Comparison of ENCODE assay signal across 8 mouse cellular contexts in the genomic region with DNA sequence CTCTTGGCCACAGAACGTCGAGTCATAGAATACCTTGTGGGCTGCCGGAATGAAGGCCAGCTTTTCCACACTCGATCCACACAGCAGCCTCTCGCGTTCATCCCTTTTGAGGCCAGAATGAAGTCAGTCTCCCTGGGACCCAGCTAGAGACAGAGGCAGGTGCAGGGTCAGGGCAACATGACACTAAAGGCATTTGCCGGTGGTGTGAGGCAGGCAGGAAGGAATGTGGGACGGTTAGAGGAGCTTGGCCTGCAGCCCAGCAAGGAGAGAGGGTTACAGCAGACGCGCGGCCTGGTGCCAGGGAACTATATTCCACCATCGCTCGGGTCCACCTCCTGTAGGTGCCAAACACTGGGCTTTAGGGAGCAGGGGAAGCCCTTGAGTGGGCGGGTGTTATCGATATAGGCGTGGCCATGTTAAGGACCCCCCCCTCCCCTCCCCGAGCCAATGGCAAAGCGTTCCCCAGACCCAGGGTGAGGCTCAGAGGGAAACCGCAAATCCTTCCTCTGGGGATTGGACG. TPM values are rescaled to one million over a fixed set of nuclear protein-coding genes. Genes with fewer than 3 reads are reported as not detected.
A peak's percentile ranks its signal among the peaks of the same experiment; 100 is the strongest.
DNase-seq lines count a peak whose midpoint lies in the region; ATAC-seq lines count a peak whose summit lies in the region.

No protein-coding gene starts in this region.

- ATAC-seq in cerebellum, adult (ENCODE audit: insufficient number of reproducible peaks, low FRiP score, low TSS enrichment), result no peak

- intact Hi-C loops in gastrocnemius, postnatal 14 days (cut with DNase I; ENCODE audit: low total_unique reads), result no loop called here

- DNase-seq in cerebellum, adult 11 months, result peak; percentile 61
- peak; percentile 70 to 79 for DNase-seq in cerebellum, adult 18-20 months
- peak; percentile 83 for DNase-seq in gastrocnemius, postnatal 14 days
- DNase-seq in kidney, adult 18-20 months, result peak; percentile 75
- peak; percentile 82 for DNase-seq in lung, postnatal 25 days (ENCODE audit: low spot score)
- DNase-seq in urinary bladder, postnatal 25 days (ENCODE audit: low spot score), result peak; percentile 33
- no peak for DNase-seq in right cerebral cortex, adult 2 months (ENCODE audit: low spot score in 2 of 2)

RNA-seq across cellular contexts. Expression of a gene that starts 11.3 kb away (rescaled TPM):
- not detected for total RNA-seq in gastrocnemius, postnatal 14 days (2021)

RNA-seq across cellular contexts. Expression of a gene that starts 26.6 kb away (rescaled TPM):
- total RNA-seq in gastrocnemius, postnatal 14 days (2021), result 10 to 100 TPM; 20.6 to 24.4 TPM

RNA-seq across cellular contexts. Expression of a gene that starts 51.0 kb away (rescaled TPM):
- total RNA-seq in gastrocnemius, postnatal 14 days (2021), result 10 to 100 TPM; 14.5 to 16.2 TPM

RNA-seq across cellular contexts. Expression of a gene that starts 53.6 kb away (rescaled TPM):
- total RNA-seq in gastrocnemius, postnatal 14 days (2021), result under 1 TPM in 1 of 2 experiments, not detected in 1; 0.16 TPM

Comparison
In these comparisons a context has a peak if more than half of its experiments do, and no peak if none do; other contexts are left out.
1. DNase-seq: peak in cerebellum, adult 11 months (single experiment), cerebellum, adult 18-20 months (2 of 2), gastrocnemius, postnatal 14 days (single experiment), kidney, adult 18-20 months (single experiment), lung, postnatal 25 days (single experiment) and urinary bladder, postnatal 25 days (single experiment); none in right cerebral cortex, adult 2 months (0 of 2).